Mouse (Mus musculus) cerebellum, adult 9-11 months (tissue): ENCODE data around the gene Igfbp2.

Source experiments
- DNase-seq: peaks from one replicate; pipeline ENCODE4 v3.0.0; 2022

Gene Igfbp2

DNA sequence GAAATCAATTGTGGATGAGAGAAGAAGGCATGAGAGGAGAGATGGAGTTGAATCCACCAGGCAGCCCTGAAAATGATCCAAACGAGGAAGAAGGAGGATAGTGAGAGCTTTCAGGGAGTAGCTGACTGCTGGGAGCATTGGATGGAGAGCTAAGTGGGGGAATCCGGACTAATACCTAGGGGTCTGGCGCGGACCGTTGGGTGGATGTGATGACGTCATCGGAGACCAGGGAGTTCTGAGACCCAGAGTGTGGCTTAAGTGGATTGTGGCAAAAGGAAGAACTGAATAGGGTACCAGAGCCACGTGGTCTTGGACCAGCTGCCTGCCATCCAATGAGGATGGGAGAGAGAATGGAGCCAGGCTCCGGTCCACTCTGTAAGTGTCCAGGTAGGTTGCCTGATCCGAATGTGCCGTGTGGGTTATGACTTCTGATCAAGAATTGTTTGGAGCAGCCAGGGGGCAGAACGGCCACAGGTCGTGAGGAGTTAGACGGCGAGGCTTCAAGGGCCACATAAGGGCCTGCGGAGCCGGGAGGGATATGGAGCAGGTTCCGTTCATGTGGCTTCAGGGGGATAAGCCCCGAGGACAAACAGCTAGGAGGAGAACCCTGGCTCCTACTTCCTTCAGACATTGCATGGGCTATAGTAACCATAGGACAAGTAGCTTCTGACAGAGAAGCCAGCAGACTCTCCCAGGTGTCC lies 32.1 kb downstream of the Igfbp2 start:
- no peak for DNase-seq

DNA sequence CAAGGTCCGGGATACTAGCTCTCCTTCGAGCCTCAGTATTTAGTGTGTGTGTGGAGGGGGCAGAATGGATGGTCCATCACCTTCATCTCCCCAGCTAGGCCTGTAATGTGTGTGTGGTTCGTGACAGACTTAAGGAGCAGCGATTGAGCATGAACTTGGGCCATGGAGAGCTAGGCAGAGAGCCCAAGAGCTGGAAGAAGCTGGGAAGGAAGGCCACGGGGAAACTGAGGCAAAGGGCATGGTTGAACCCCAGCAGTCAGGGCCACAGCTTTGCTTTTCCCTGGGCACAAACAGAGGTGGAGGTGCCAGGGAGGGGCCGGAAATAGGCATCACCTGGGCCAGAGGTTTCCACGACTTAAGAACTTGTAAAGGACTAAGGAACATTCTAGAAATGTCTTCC lies 32.8 kb downstream of the Igfbp2 start:
- DNase-seq: no peak

DNA sequence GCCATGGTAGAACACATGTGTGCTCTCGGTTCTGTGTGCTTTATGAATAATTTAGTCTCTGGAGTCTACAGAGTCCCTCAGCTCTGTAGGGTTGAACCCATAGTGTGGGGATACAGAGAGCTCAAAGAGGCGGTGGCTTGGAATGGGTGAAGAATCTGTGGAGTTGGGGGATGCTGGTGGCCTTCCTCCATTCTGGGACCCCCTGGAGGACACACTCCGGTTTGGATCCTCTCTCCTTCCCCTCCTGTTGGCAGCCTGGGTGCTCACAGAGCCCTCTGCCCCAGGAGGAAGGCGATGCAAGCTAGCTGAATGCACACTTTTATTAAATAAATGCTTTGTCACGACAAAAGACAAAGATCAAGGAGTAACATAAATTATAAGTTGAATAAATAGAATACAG lies 33.3 kb downstream of the Igfbp2 start:
- DNase-seq: no peak

DNA sequence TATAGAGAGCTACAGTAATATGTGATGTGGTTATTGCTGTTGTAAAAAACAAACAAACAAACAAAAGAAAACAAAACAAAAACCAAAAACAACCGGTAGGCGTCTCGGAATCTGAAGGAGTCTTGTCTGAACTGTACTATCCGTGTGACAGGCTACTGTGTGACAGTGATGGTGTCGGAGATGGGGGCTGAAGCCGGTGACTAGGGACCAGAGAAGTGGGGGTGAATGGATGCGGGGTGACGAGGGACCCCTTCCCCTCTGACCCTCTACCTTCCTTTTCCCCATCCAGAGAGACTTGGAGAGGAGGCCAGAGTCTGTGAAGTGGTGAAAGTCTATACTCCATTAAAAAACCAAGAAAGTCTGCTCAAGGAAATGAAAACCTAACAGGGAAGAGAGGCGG lies 34.0 kb downstream of the Igfbp2 start:
- DNase-seq: no peak

DNA sequence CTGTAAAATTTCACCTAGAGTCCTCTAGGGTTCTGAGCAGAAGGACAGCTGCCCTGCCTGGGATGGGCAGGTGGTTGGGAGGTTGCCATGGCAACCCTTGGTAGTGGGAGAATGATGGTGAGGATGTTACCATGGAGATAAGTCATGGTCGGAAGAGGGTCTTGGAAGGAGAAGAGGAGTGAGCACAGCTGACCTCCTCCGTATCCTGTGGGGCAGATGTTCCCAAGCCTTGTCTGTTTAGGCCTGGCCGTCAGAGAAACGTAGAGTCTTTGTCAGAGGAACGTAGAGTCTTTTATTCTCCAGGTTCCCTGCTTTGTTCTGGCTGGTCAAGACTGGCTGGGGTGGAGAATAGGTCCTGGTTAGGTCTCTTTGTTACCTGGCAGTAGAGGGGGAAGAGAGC lies 34.6 kb downstream of the Igfbp2 start:
- no peak for DNase-seq

DNA sequence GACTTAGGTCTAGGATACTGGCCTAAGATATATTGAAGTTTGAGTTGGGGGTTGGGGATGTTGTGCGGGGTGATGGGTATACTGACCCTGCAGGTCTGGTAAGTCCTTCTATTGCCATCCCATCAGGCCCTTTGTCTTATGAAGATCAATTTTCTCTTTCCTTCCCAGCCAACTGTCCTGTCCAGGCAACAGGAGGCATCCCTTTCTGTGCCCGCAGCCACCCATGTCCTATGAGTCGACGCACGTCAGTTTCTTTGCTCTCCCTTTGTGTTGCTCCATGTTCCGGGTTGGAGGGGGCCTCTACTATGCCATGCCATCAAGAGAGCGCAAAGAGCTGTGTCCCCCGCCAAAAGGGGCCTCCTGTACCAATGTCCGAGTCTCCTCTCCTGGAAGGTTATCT lies 35.7 kb downstream of the Igfbp2 start:
- no peak for DNase-seq

DNA sequence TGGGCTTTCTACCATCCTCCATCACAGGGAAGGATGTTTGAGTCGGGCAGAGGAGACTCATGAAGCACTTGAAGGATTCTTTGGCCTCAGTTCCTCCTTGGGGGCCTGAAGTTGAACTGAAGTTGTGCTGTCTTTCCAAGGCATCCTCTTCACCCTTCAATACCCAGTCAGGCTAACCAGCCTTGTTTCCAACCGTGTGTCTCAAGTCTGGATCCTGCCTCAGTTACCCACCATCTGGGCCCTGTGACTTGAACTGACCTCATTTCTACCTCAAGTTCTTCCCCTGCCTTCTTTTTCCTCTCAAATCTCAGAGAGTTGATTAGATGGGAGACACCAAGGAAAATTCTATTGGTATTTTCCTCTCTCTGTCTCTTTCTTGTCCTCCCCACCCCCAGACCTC lies 36.2 kb downstream of the Igfbp2 start:
- DNase-seq: no peak

DNA sequence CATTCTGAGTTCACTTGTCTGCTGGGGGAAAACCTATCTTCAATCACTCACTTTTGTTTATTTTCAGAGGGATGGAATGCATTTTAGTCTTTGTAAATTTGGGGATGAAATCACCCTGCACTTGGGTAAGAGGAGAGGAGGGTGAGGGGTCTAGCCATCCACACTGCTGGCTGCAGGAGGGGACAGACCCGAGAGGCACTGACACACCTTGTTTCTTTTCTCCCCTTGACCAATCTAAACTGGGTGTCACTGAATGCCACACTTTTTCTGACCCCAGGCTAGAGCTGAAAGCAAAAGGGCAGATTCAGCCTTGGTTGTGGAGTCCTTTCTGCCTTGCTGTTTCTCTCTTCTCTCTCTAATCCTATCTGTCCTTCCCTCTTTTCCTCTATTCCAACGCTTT lies 37.4 kb downstream of the Igfbp2 start:
- no peak for DNase-seq

DNA sequence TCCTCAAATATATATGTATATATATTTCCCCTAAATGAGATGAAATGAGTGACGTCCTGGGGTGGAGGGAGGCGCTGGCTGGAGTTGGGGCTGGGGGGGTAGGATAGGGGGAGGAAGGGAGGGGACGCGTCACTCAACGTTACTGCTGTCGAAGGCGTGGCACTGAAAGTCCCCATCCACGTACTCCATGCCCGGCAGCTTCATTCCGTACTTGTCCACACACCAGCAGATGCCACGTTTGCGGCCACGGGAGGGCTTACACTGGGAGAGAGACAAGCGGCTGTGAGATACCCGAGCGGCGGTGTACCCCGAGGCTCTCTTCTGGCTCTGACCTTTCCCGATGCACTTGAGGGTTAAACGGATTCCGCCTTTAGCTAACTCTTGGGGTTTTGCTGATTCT lies 37.9 kb downstream of the Igfbp2 start:
- no peak for DNase-seq

DNA sequence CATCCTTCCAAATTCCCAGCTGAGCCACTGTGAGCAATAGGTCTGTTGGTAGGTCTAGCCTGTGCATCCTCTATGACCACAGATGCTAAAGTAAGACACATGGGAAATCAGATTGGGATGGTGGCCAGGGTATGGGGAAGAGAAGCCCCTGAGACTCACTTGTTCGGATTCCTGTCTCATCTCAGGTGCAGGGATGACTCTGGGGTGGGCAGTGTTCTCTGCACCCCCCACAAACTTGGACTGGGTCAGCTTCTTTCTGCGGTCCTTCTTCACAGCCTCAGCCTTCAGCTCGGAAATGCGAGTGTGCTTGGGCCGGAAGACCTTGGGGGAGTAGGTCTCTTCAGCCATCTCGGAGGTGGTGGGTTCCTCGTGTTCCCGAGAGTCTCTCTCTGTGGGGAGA lies 39.4 kb downstream of the Igfbp2 start:
- no peak for DNase-seq

DNA sequence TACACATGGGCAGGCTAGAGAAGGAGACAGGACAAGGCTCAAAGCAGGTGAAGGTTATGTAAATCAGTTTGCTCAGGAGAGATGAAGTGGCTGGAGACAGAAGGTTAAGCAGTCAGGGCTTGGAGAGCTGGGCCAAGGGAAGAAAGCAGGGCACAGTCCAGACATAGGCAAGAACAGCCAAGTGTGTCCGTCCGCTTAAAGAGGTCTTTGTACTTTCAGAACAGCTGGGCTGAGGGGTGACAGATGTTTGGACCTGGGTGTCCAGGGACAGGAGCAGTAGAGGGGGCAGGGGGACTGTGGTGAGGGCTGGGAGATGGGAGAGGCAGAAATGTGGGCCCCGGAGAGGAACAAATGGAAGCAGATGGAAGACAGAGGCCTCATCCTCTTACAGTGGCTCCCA lies 40.0 kb downstream of the Igfbp2 start:
- DNase-seq: peak; percentile 12

DNA sequence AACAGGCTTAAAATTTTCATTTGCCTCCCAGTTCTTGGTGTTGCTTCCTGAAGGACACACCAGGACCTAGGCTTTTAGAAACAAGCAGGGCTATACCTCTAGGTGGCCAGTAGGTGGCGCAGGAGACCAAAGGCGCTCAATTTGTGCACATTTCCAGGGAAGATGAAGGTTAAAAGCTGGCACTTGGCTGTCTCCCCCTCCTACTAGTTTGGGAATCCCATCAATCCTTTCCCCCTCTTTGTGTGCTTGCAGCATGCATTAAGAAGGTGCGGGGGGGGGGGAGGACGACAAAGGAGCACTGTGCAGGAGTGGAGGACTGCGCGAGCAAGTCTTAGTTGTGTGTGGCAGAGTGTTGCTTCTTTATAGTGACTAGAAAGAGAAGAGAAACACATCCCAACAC lies 41.6 kb downstream of the Igfbp2 start:
- DNase-seq: peak; percentile 80

DNA sequence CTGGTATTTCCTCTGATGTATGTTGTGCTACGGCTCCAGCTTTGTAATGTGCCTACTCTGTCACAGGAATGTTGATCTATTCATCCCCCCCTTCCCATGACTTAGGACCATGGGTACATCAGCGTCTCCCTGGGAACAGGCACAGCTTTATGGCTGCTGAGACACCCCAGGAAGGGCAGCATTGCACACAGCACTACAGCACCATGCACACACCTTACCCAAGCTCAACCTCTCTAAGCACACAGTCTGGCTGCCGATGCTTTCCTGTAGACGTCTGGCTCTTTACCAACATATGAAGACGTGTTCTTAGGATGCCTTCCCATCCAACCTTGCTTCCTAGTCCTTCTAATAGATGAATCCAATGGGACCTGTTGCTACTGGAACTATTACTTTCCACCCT lies 42.1 kb downstream of the Igfbp2 start:
- DNase-seq: peak; percentile 18

DNA sequence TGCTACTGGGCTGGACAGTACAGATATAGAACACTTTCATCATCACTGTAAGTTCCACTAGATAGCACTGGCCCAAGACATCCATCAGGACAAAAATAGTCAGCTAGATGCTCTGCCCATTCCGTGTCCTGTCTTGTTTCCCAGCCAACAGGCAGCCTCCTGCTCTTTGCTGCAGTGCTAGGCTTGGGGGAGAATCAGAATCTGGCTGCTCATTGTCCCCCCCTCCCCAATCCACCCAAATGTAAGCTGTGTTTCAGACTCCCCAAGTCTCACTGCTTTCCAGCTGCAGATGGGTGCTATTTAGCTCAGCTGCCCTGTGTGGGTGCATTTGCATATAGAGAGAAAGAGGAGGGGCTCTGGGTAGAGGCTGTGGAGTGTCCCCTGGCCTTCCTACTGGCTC lies 43.0 kb downstream of the Igfbp2 start:
- peak; percentile 28 for DNase-seq

DNA sequence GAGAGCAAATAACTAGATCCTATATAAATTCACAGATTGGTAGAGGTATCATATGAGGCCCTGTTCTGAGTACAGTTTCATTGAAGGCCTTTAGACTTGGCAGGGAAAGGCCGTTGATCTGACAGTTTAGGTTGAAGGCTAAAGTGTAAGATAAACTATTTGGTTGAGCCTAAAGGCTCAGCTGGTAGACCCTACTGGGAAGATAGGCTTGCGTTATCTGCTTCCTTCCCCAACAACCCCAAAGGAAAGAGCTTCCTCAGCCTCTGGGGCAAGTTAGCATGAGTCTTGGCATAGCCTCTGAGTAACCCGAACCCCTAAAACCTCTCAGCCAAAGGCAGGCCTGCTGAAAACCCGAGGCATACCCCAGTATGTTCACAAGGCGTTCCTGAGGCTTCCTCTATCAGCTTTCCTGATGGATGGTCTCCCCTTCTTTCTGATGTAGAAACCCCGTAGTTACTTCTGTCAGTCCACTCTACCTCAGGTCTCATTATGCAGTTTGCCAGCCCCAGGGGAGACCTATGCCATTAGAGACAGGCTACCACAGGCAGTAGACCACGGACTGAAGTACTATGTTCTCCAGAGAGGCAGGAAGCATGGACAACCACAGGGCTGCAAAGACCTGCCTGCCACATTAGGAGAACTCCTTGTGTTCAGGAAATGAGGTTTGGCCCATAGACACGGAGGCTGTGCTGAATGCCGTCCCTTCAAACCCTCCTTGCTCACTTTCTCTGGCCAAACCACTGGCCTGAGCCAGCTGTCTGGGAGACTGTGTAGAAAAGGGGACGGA lies 44.3 kb downstream of the Igfbp2 start:
- DNase-seq: peak; percentile 16

DNA sequence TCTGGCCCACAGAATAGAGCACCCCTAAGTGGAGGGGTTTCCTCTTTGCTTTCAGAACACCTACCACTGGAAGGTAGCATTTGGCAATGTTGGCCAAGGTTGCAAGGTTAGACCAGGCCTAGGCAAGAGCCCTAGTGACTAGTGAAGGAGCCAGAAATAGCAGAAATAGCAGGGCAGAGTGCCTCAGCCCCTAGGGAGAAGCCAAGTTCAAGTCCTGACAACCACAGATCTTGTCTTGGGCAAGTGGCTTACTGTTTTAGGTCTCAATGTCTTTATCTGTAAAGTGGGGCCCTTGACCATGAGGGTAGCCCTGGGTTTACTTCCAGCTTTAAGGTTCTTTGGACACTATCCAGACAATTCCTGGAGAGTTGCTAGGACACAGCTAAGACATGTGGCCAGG lies 45.0 kb downstream of the Igfbp2 start:
- DNase-seq: peak; percentile 47

DNA sequence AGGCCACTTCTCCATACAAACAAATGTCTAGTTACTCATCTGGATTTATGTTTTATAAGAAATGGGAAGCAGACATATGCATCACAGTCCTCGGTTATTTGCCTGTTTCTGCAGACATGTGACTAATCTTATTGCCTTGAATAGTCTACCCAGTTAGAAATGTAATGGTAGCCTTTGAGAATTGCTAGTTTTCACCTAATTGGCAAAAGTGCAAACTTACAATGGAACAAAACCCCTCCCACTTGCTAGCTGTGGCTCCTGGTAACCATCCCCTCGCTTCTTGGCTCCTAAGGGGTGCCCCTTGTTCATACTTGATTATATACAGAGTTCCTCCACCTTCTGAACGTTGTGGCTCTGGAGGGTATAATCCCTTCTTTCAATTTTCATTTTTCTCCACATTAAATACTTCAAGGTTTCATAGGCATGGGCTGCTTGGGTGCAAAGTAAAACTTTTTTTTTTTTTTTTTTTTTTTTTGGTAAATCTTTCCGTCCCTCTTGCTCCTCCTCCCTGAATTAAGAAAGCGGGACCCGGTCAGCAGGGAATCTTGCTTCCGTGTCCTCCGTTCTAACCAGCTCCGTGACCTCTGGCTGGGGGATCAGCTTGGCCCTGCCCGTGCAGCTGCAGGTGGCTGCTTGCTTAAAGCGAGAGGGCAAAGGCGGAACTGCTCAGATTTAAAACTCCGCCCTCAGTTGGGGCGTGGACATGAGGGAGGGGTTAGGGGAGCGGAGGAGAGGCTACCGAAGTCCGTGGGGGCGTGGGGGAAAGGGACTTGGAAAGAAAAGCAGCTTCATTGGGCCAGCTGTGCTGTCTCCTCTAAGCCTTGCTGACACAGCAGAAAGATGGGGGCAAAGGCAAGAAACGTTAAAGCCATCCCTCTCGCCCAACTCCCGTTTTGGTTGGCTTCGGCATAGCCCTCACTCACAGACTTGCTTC lies 45.6 kb downstream of the Igfbp2 start:
- DNase-seq: peak; percentile 86

DNA sequence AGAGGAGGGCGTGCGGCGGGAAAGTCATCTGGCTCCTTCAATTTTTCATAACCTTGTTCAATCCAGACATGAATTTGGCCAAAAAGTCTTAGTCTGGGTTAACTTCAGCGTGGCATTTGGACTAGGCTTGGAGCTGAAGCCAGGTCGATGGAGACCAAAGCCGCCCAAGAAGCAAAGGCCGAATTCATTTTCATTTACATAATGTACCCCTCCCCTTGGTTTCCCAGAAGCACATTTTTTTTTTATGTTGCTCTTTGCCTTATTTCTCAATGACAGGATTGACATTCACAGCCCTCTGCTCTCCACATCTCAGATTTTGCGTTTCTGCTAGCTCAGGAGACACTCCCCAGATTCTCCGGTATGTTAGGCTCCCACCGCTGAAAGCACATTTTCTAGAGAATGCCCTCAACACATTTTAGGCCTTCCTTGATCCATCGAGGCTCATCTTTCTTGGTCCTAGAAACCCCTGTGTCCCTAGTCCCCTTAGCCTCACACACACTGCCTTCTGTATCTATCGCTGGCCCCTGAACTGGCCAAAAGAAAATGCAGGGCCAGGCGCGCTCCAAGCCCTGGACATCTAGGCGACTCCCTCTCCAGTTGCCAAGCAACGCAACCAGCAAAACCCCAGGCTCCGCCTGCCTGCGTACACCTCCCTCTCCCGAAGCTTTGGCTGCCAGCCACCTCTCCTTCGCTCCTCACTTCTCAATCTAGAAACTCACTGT lies 46.5 kb downstream of the Igfbp2 start:
- peak; percentile 95 for DNase-seq

DNA sequence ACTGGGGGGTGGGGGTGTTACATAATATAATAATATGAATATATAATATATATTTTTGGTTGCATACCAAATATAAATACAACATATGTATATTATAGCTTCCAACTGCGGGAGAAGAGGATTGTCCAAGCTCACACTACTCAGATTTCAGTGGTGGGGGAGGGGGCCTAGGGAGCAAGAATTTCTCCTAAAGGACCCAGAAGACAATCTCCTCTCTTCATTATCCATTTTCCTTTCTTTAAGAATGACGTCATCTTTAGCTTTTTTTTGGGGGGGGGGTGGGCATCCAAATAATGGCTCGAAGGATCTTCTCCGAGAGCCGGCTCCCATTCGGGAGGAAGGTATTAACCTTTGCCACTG lies 47.0 kb downstream of the Igfbp2 start:
- no peak for DNase-seq

DNA sequence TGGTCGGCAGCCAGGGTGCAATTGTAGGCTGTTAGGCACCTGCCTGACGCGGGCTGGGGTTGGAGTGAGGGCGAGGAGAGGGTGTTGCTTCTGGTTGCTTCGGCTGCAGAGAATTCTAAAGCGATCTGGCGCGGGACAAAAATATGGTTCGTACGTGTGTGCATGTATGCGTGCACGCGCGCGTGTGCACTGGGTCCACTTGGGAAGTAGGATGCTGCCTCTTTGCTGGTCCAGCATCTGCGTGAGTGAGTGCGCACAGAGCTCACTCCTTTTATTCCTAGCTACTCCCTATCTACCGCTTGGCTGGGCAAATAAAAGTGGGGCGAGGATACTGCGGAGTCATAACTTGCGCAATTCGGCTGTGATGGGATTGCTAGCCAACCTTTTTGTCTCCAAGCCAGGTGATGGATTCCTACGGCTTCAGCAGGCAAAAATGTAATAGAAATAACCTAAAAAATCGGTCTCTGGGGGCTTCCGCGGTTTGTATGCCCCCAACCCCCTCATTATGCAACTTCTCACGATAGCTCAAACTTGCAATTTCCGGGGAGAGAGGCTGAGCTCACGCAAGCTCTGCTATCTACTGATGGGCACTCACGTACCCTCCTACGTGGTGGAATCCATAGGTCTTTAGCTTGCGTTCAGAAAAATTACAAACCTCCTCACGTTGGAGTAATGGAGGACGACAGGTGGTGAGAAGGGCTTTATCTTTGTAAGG lies 47.6 kb downstream of the Igfbp2 start:
- DNase-seq: peak; percentile 85

DNA sequence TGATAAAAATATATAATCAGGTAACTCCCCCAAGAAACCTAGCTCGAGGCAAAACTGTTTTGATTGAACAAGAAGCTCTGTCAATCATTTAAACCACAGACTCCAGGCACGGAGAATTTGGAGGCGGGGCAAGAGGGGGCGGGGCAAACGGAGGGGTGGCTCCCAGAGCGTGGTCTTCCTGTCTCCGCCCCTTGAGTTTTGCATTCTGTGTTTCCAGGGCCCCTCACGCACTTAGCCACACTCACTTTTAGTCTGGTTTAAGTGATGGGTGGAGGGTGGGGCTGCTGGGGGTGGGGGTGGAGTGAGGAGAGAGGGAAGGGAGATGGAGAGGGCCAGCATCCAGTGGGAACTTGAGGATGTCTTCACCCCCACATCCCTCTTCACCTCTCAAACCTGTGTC lies 48.2 kb downstream of the Igfbp2 start:
- peak; percentile 86 for DNase-seq

DNA sequence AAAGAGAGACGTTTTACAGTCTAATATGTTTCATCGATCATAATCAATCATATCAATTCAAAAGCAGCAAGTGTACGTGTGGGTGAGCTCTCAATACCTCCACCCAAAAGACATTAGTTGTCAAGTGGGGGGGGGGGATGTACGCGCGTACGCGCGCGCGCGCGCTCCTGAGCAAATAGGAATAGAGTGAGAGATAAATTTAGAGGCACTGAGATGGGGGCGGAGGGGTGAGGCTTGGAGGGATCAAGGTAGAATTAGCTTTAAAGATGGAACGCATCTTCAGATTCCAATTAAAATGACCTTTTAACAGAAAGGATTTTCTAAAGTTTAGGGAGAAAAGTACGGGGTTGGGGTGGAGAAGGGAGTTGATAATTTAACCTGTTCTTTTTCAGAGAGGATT lies 48.8 kb downstream of the Igfbp2 start:
- DNase-seq: peak; percentile 58
